In genomic region chr7:107339560-107340057, GRCm38 (mm10) we compare ENCODE assay signal across 28 mouse cellular contexts. TPM values are rescaled to one million over a fixed set of nuclear protein-coding genes. Genes with fewer than 3 reads are reported as not detected.
"Had no signal": no experiment of that assay in that cellular context is flagged by ENCODE, and none has a peak within 500 bp of the region (broad histone marks: within the 10 kb centered on the region; RNA-seq: fewer than 3 reads in every experiment).

No protein-coding gene starts in this region.

- H3K36me3 ChIP-seq: heart, embryonic 10.5 days; heart, embryonic 12.5 days; hindbrain, embryonic 10.5 days; hindbrain, embryonic 12.5 days; intestine, embryonic 15.5 days; limb, embryonic 10.5 days; limb, embryonic 12.5 days; liver, embryonic 13.5 days had no signal

- DNase-seq: gastrocnemius, adult 2 months; gastrocnemius, postnatal 10 days; gastrocnemius, postnatal 25 days; heart, adult 18-20 months; heart, postnatal 10 days; heart, postnatal 4 days; kidney, adult 18-20 months; kidney, adult 8-10 months; kidney, postnatal 14 days; kidney, postnatal 4 days; liver; liver, embryonic 13.5 days had no signal

- H3K27me3 ChIP-seq: heart, embryonic 12.5 days; hindbrain, embryonic 12.5 days; intestine, embryonic 15.5 days; limb, embryonic 12.5 days; liver, embryonic 13.5 days had no signal

- H3K9ac ChIP-seq: heart, embryonic 12.5 days; hindbrain, embryonic 12.5 days; hindbrain, embryonic 14.5 days; intestine, embryonic 15.5 days; limb, embryonic 12.5 days; liver, embryonic 13.5 days had no signal

- H3K4me2 ChIP-seq: heart, embryonic 12.5 days; hindbrain, embryonic 12.5 days; hindbrain, embryonic 14.5 days; intestine, embryonic 15.5 days; limb, embryonic 12.5 days; liver, embryonic 11.5 days; liver, embryonic 13.5 days had no signal

- H3K4me1 ChIP-seq: heart, embryonic 10.5 days; heart, embryonic 12.5 days; hindbrain, embryonic 10.5 days; hindbrain, embryonic 12.5 days; intestine, embryonic 15.5 days; liver, embryonic 13.5 days had no signal

- ATAC-seq: hindbrain, embryonic 16.5 days; inflammation-experienced regulatory T-cells, adult 6 months; intestine, embryonic 15.5 days; intestine, postnatal 0 days had no signal

- H3K9me3 ChIP-seq: heart, embryonic 10.5 days; hindbrain, embryonic 10.5 days; hindbrain, embryonic 12.5 days; intestine, embryonic 15.5 days; limb, embryonic 10.5 days; limb, embryonic 12.5 days; liver, embryonic 13.5 days had no signal

- H3K27ac ChIP-seq: gastrocnemius, adult 2 months; heart, embryonic 10.5 days; hindbrain, embryonic 10.5 days; hindbrain, embryonic 12.5 days; hindbrain, embryonic 14.5 days; intestine, embryonic 15.5 days; kidney, postnatal 0 days; layer of hippocampus, adult 2 months; left cerebral cortex, adult 2 months; limb, embryonic 10.5 days; limb, embryonic 12.5 days; liver, embryonic 13.5 days had no signal

- H3K4me3 ChIP-seq: gastrocnemius, adult 2 months; heart, embryonic 10.5 days; heart, embryonic 12.5 days; hindbrain, embryonic 10.5 days; hindbrain, embryonic 12.5 days; intestine, embryonic 15.5 days; layer of hippocampus, adult 2 months; left cerebral cortex, adult 2 months; limb, embryonic 10.5 days; limb, embryonic 12.5 days; liver, embryonic 13.5 days had no signal

RNA-seq across cellular contexts. Expression of gene Syt9, which starts 30.9 kb away (rescaled TPM):
- total RNA-seq: granulocyte monocyte progenitor cell, adult 5-6 weeks had no signal
- polyA plus RNA-seq: inflammation-experienced regulatory T-cells, adult 6 months had no signal
